ENCODE assay signal across 9 mouse cellular contexts in genomic region chr16:45582512-45582911, GRCm38 (mm10). TPM values are rescaled to one million over a fixed set of nuclear protein-coding genes. Genes with fewer than 3 reads are reported as not detected.
DNase-seq lines count a peak whose midpoint lies in the region; ATAC-seq and TF ChIP-seq lines count a peak whose summit lies in the region.
"Had no signal": no experiment of that assay in that cellular context is flagged by ENCODE, and none has a peak within 500 bp of the region (broad histone marks: within the 10 kb centered on the region; RNA-seq: fewer than 3 reads in every experiment).

No protein-coding gene starts in this region.

- peak; percentile 2 for DNase-seq in cerebellum, adult 8-10 months
- DNase-seq in cerebellum, adult 9-11 months: no peak
- DNase-seq in left cerebral cortex, adult 2 months (ENCODE audit: extremely low spot score in 1 of 2, low spot score in 2 of 2): no peak
- DNase-seq in left cerebral cortex, adult 9 months (ENCODE audit: low spot score in 2 of 2): no peak
- peak; percentile 33 for DNase-seq in brain, embryonic 14.5 days (ENCODE audit: low read depth)
- no peak for DNase-seq in urinary bladder, adult 18-20 months (ENCODE audit: low spot score in 2 of 2)

- H3K4me2 ChIP-seq in neural tube, embryonic 15.5 days: no peak overlapping the region
- H3K4me2 ChIP-seq: lung, embryonic 15.5 days had no signal

- TF ChIP-seq POLR2A in brain, embryonic 14.5 days (IDR thresholded peaks at IDR 0.05; ENCODE audit: borderline replicate concordance, extremely low read depth, insufficient read depth, insufficient read length, poor library complexity, severe bottlenecking): no peak

- no peak overlapping the region for H3K4me3 ChIP-seq in left cerebral cortex, adult 2 months
- no peak overlapping the region for H3K4me3 ChIP-seq in neural tube, embryonic 15.5 days (replicated peaks)
- H3K4me3 ChIP-seq: lung, embryonic 15.5 days had no signal

- ATAC-seq in megakaryocyte, adult 5-6 weeks (ENCODE audit: poor library complexity, severe bottlenecking): 0 out of 2 replicates have a peak, but pooled peaks have one; percentile 51
- no peak for ATAC-seq in neural tube, embryonic 15.5 days (ENCODE audit: low FRiP score)

- intact Hi-C loops in left cerebral cortex, adult 2 months (cut with DNase I): loop anchor here (1.0 kb wide), 1 partner anchor 48 kb away; no protein-coding TSS in a partner anchor

- H3K9me3 ChIP-seq in neural tube, embryonic 15.5 days (replicated peaks): no peaks in the 10 kb centered on the region
- H3K9me3 ChIP-seq: lung, embryonic 15.5 days had no signal

- no peak overlapping the region for H3K27ac ChIP-seq in left cerebral cortex, adult 2 months
- H3K27ac ChIP-seq in neural tube, embryonic 15.5 days (replicated peaks): no peak overlapping the region
- H3K27ac ChIP-seq: lung, embryonic 15.5 days had no signal

- no peak overlapping the region for H3K9ac ChIP-seq in neural tube, embryonic 15.5 days (replicated peaks)
- H3K9ac ChIP-seq: lung, embryonic 15.5 days had no signal

- TF ChIP-seq CTCF in left cerebral cortex, adult 2 months (IDR thresholded peaks at IDR 0.05): peak; percentile 58
- peak; percentile 42; the same call in 1 of the 2 replicates for TF ChIP-seq CTCF in brain, embryonic 14.5 days (IDR thresholded peaks at IDR 0.05; ENCODE audit: borderline replicate concordance, extremely low read depth, insufficient read depth, insufficient read length)

- no peaks in the 10 kb centered on the region for H3K4me1 ChIP-seq in neural tube, embryonic 15.5 days
- H3K4me1 ChIP-seq: lung, embryonic 15.5 days had no signal

- 36% methylated on average over 2 of the region's 2 CpGs for WGBS in neural tube, embryonic 15.5 days

- no peaks in the 10 kb centered on the region for H3K27me3 ChIP-seq in neural tube, embryonic 15.5 days (replicated peaks)
- H3K27me3 ChIP-seq: lung, embryonic 15.5 days had no signal

- no peaks in the 10 kb centered on the region for H3K36me3 ChIP-seq in neural tube, embryonic 15.5 days
- H3K36me3 ChIP-seq: lung, embryonic 15.5 days had no signal

RNA-seq across cellular contexts. Expression of gene Gcsam, which starts 27.7 kb away (rescaled TPM):
- total RNA-seq in left cerebral cortex, adult 2 months (2021): not detected
- polyA plus RNA-seq in brain, embryonic 14.5 days (2012; rRNA removed): 0.04 and 0.05 TPM in 2 replicates
- total RNA-seq in megakaryocyte, adult 5-6 weeks (2015): not detected in 2 replicates
- not detected in 2 replicates for total RNA-seq in megakaryocyte, adult 5-6 weeks (2017)
- polyA plus RNA-seq in neural tube, embryonic 15.5 days (2015; fragmentation: Nextera tagmentation; extraction: Ambion mirVana): 0.26 TPM in 1 of 2 replicates, not detected in the other

RNA-seq across cellular contexts. Expression of gene Slc9c1, which starts 47.4 kb away (rescaled TPM):
- not detected for total RNA-seq in left cerebral cortex, adult 2 months (2021)
- polyA plus RNA-seq in brain, embryonic 14.5 days (2012; rRNA removed): not detected in 2 replicates
- total RNA-seq in megakaryocyte, adult 5-6 weeks (2015): not detected in 2 replicates
- not detected in 2 replicates for total RNA-seq in megakaryocyte, adult 5-6 weeks (2017)
- not detected in 2 replicates for polyA plus RNA-seq in neural tube, embryonic 15.5 days (2015; fragmentation: Nextera tagmentation; extraction: Ambion mirVana)
- polyA plus RNA-seq: lung, embryonic 15.5 days had no signal

RNA-seq across cellular contexts. Expression of gene Gm17783, which starts 50.7 kb away (rescaled TPM):
- not detected for total RNA-seq in left cerebral cortex, adult 2 months (2021)
- polyA plus RNA-seq in brain, embryonic 14.5 days (2012; rRNA removed): not detected in 2 replicates
- total RNA-seq in megakaryocyte, adult 5-6 weeks (2015): not detected in 2 replicates
- total RNA-seq in megakaryocyte, adult 5-6 weeks (2017): not detected in 2 replicates
- polyA plus RNA-seq in neural tube, embryonic 15.5 days (2015; fragmentation: Nextera tagmentation; extraction: Ambion mirVana): not detected in 2 replicates
- polyA plus RNA-seq: lung, embryonic 15.5 days had no signal

Comparison
In these comparisons a context has a peak if more than half of its experiments do, and no peak if none do; other contexts are left out.
1. DNase-seq: peak in cerebellum, adult 8-10 months (single experiment) and brain, embryonic 14.5 days (single experiment); none in cerebellum, adult 9-11 months (single experiment), left cerebral cortex, adult 2 months (0 of 2), left cerebral cortex, adult 9 months (0 of 2) and urinary bladder, adult 18-20 months (0 of 2).